Mouse (Mus musculus): ENCODE measurements around the gene Kbtbd7.
A peak's percentile ranks its signal among the peaks of the same experiment; 100 is the strongest.
"Not testable (repeated sequence)": the region's sequence is repeated elsewhere in the genome, so short reads cannot be mapped to it uniquely, and the experiment has no call there.

The Kbtbd7 gene

DNA sequence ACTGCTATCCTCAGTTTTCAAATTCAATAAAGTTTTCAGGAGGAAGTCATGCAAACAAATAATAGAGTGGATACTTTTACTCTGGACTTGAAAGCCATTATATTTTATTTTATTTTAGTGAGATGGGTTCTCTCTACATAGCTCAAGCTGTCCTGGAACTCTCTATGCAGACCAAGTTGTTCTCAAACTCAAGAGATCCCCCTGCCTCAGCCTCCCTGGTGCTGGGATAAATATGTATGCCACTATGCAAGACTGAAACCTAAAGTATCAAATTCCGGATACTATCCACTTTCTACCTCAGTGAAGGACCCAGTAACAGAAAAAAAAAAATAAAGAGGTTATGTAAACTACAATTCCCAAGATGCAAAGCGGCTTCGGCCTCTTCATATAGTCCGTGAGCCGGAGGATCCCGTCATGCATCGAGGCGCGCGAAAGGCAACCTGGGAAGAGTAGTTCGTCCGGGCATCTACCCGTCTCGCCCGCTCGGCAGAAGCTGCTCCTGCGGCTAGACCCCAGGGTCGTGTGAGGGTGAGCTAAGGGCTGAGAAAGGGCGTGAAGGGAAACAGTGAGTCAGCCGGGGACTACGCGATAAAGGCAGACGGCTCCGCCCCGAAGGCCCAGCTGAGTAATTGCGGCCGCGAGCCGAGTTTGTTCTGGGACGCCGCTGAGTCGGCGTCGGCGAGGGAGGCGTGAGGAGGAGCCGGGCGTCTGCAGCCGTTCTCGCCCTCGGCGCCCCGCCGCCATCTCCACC is at the start of gene Kbtbd7:
Gene Kbtbd7, plus strand, starts transcription at position 533 of the 751 bp plus-strand sequence.
- DNase-seq (ENCODE audit: low read depth): peak; percentile 99

GRCm38 (mm10) chr14:79377041-79377440 is 49.3 kb upstream of the Kbtbd7 start:
- no peak for DNase-seq (ENCODE audit: low read depth)

DNA sequence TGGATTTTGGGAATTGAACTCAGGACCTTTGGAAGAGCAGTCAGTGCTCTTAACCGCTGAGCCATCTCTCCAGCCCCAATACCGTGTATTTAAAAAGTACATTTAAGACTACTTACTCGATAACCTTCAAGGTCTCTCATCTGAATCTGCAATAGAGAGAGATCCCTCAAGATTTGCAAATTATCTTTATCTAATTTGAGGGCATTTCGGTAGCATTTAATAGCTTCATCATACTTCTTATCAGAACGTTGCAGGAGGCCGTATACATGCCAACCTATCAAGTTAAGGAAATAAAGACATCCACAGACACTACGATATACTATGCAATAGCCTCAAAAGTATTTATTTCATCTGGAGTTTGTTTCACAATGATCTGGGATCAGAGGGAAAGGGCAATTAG is 43.2 kb upstream of the Kbtbd7 start:
- no peak for DNase-seq (ENCODE audit: low read depth)

GRCm38 (mm10) chr14:79388304-79388703 is 38.0 kb upstream of the Kbtbd7 start:
- DNase-seq (ENCODE audit: low read depth): no peak

DNA sequence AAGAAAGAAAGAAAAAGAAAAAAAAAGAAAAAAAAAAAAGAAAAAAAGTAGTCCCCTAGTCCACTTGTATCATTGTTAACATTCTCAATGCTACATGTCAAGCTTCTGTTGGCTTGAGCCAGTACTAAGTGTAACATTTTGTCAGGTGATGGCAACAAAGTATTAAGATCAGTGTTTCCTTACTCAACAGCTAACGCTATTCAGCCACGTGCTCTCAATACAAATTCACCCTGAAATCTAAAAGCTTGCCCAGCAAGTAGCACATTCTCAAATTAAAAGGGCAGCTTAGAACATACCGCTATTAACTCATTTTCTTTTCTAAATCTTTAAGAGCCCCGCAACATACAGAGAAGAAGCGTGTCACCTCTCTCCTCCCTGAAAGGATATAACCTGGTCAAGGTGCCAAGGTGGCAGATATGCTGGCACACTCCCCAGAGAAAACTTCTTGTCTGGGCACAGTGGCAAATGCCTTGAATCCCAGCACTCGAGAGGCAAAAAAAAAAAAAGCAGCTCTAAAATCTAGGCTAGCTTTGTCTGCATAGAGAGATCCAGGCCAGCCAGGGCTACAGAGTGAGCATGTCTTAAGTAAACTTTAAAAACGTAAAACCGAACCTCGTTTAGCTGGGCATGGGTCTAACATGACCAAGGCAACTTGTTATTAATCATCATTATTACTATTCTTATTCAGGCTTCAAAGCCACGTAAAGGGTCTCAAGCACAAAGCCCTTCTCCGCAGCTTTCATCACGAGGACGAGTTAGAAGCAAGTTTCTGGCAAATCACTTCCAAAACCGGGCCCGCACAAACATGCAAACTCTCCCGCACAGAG is 36.7 kb upstream of the Kbtbd7 start:
- peak; percentile 68 for DNase-seq (ENCODE audit: low read depth)

- peak; percentile 92 for DNase-seq (ENCODE audit: low read depth)
Observed at GRCm38 (mm10) chr14:79390265-79390926, 35.9 kb upstream of the Kbtbd7 start, which contains the start of gene Naa16. TSS of gene Naa16 (minus strand) at chr14:79390778.

GRCm38 (mm10) chr14:79393289-79393688 is 33.0 kb upstream of the Kbtbd7 start:
- peak; percentile 25 for DNase-seq (ENCODE audit: low read depth)

- DNase-seq (ENCODE audit: low read depth): peak; percentile 83
Observed at GRCm38 (mm10) chr14:79394564-79394963, 31.7 kb upstream of the Kbtbd7 start.

DNA sequence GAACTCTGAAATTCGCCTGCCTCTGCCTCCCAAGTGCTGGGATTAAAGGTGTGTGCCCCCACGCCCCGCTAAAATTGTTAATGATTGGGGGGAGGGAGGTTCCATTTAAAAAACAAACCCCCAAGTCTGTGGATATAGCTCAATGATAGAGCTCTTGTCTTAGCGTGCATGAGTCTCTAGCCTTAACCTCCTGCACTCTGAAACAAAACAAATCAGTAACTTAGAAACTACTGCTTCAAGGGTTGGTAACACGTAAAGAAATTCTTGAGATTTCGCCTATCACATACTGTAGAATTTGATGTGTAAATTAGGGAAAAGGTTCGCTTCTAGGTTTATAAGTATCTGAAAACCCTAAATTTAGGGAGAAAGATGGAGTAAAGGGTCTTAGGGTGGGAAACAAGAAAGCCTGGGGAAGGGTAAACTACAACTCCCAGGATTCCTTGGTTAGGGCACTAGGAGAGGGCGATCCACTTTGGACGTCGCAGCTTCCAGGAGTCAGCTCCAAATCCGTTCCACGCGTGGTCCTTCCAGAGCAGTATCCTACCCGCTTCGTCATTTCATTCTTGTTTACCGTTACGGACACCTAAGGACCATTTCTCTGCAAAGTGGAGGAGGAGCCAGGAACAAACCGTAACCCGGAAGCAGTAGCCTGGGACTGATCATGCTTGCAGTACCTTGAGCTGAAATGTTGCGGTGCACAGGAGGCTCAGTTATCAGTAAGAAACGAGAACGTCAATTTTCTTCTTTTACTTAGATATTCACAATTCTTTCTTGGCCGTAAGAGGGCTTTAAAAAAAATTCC is 28.8 kb upstream of the Kbtbd7 start, which contains the start of gene Mtrf1:
Gene Mtrf1, plus strand, starts transcription at position 452 of the 802 bp plus-strand sequence.
- peak; percentile 88 for DNase-seq (ENCODE audit: low read depth)

DNA sequence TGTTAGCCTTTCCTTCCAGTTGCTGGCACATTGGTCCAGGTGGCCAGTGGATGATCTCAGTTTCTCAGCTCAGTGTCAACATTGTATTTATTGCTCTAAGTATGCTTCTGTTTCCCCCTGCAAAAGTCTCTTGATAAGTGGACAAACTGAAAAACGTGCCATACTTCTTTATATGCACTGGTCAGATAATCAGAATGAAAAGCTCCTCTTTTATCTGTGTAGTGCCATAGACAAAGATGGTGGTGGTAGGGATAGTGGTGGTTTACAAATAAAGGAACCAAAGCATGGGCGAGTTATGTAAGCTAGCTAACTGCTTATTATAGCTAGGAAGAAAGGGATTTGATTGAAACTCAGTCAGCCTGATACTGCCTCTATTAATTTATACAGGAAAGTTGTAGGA is 18.7 kb upstream of the Kbtbd7 start:
- DNase-seq (ENCODE audit: low read depth): no peak

DNA sequence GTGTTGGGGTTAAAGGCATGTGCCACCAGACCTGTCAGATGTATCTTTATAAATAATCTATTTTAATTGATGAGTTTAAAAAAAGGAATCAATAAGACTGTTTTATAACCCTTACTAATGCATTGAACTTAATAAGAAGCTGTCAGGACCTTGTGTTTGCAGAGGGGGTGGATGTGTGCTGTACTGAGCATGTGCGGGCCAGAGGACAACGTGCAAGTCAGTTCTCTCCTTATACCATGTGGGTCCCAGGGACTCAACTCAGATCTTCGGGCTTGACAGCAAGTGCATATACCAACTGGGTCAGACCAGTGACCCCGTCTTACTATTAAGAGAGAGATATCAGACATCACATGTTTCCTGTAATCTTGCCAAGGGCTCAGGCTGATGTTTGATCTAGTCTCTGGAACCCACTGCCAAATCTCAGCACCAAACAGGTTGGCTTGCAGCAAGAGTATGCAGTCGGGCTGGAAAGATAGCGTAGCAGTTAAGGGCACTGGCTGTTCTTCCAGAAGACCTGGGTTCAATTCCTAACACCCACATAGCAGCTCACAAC is 17.0 kb upstream of the Kbtbd7 start:
- DNase-seq (ENCODE audit: low read depth): no peak

- no peak for DNase-seq (ENCODE audit: low read depth)
Observed at GRCm38 (mm10) chr14:79410662-79411061, 15.6 kb upstream of the Kbtbd7 start.

DNA sequence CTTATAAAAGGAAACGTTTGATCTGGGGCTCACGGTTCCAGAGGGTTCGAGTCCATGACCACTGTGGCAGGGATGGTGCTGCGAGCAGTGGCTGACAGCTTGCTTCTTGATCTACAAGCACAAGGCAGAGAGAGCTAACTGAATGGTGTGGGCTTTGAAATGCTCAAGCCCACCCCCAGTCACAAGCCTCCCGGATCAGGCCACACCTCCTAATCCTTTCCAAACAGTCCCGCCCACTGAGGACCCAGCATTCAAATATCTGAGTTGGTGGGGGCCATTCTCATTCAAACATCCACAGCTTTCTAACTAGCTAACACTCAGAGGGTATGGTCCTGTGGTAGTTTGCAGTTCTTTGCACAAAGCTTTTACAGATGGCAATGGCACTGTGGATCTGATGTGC is 13.2 kb upstream of the Kbtbd7 start:
- DNase-seq (ENCODE audit: low read depth): no peak

- no peak for DNase-seq (ENCODE audit: low read depth)
Observed at GRCm38 (mm10) chr14:79420083-79420685, 6.1 kb upstream of the Kbtbd7 start.

GRCm38 (mm10) chr14:79426730-79427365 is 537 bp downstream of the Kbtbd7 start:
- not testable (repeated sequence) for DNase-seq (ENCODE audit: low read depth)

- no peak for DNase-seq (ENCODE audit: low read depth)
Observed at GRCm38 (mm10) chr14:79434068-79434467, 7.8 kb downstream of the Kbtbd7 start.

GRCm38 (mm10) chr14:79440655-79441054 is 14.3 kb downstream of the Kbtbd7 start:
- peak; percentile 60 for DNase-seq (ENCODE audit: low read depth)

- DNase-seq (ENCODE audit: low read depth): peak; percentile 82
Observed at GRCm38 (mm10) chr14:79441441-79441840, 15.1 kb downstream of the Kbtbd7 start.

GRCm38 (mm10) chr14:79444601-79445000 is 18.3 kb downstream of the Kbtbd7 start:
- no peak for DNase-seq (ENCODE audit: low read depth)

DNA sequence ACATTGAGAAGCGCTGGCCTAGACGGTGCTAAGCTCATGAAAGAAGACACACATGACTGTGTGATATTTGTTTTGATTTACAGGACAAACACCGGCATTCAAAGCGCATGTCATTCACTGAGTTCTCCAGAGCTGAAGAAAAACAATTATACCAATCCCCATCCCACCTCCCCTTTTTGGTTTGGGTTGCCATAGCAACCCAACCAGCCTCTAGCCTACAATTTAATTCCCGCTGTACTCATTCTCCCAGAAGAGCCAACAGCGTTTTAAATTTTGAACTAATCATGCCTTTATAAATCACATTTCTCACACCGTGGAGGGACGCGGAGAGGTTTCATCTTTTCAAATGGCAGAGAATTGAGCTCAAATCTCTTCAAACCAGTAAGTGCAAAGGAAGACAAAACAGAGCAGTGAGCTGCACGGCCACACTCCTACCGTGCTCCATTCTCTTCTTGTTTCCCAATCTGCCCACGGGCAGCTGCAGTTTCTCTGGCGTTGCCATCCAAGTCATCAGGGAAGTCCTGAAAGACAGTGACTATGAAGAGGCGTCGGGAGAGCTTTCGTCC is 18.8 kb downstream of the Kbtbd7 start:
- no peak for DNase-seq (ENCODE audit: low read depth)
